Mouse (Mus musculus) lung, postnatal 0 days (tissue): ENCODE data around the gene Entpd3.

Experiments used
- CTCF ChIP-seq: IDR thresholded peaks from 2 replicates; pipeline ENCODE4 v1.5.1; 2016; ENCODE audit warnings: antibody characterized with exemption, mild to moderate bottlenecking
- EP300 ChIP-seq: IDR thresholded peaks from 2 replicates; pipeline ENCODE4 v1.6.1; 2016; ENCODE audit warnings: antibody characterized with exemption, mild to moderate bottlenecking, control low read depth

GRCm38 (mm10) chr9:120578701-120579100 is 39.1 kb downstream of the Entpd3 start:
- TF ChIP-seq CTCF (no peak), EP300 (no peak)
